Mouse (Mus musculus): ENCODE data around the gene Nmi.
A peak's percentile ranks its signal among the peaks of the same experiment; 100 is the strongest.

- no peak for TF ChIP-seq CTCF (IDR thresholded peaks at IDR 0.05; ENCODE audit: borderline replicate concordance, insufficient read depth, low read length)
- peak; percentile 45; the same call in 1 of the 2 replicates for TF ChIP-seq POLR2A (IDR thresholded peaks at IDR 0.05; ENCODE audit: low read depth, low read length)
Observed at GRCm38 (mm10) chr2:51973410-51973968, at the start of gene Nmi.
